Mouse (Mus musculus) forebrain, embryonic 13.5 days (tissue): Measurements from ENCODE around the gene Ndrg4. TPM values are rescaled to one million over a fixed set of nuclear protein-coding genes. Genes with fewer than 3 reads are reported as not detected.

Source experiments
- ATAC-seq: fragments of 200-750 bp; cut with Nextera tagmentation; 2 replicates; pipeline ENCODE4 v1.8.0; 2017
- H3K27ac ChIP-seq: fragments of 300-500 bp; sonication (generic); 2 replicates; pipeline ENCODE4 v1.5.1; 2015; ENCODE audit warnings: inconsistent platforms, mild to moderate bottlenecking, moderate library complexity
- H3K27me3 ChIP-seq: fragments of 300-500 bp; sonication (generic); 2 replicates; pipeline ENCODE4 v1.6.1; 2015; ENCODE audit warnings: mild to moderate bottlenecking, inconsistent platforms
- H3K36me3 ChIP-seq: fragments of 300-500 bp; sonication (generic); 2 replicates; pipeline ENCODE4 v1.6.1; 2015; ENCODE audit warnings: mild to moderate bottlenecking, inconsistent platforms; ENCODE audit not compliant: poor library complexity, severe bottlenecking
- H3K4me1 ChIP-seq: fragments of 300-500 bp; sonication (generic); 2 replicates; pipeline ENCODE4 v1.6.1; 2015; ENCODE audit warnings: inconsistent platforms
- H3K4me2 ChIP-seq: fragments of 300-500 bp; sonication (generic); 2 replicates; pipeline ENCODE4 v1.6.1; 2015; ENCODE audit warnings: inconsistent platforms, mild to moderate bottlenecking, moderate library complexity
- H3K4me3 ChIP-seq: fragments of 300-500 bp; sonication (generic); 2 replicates; pipeline ENCODE4 v1.5.1; 2015; ENCODE audit warnings: mild to moderate bottlenecking, inconsistent platforms
- H3K9ac ChIP-seq: fragments of 300-500 bp; sonication (generic); 2 replicates; pipeline ENCODE4 v1.6.1; 2015; ENCODE audit warnings: mild to moderate bottlenecking, inconsistent platforms
- H3K9me3 ChIP-seq: fragments of 300-500 bp; sonication (generic); replicated peaks from 2 replicates; pipeline ENCODE4 v1.6.1; 2016; ENCODE audit warnings: inconsistent platforms
- WGBS: fragments of 180-500 bp; shearing (Covaris S2); methylation state at CpG from one replicate; pipeline ENCODE4 v1.1.7; 2015; 5-methylcytosine and 5-hydroxymethylcytosine counted together
- polyA plus RNA-seq: library from polyadenylated mRNA; unstranded; fragments of >200 nt; fragmentation: Nextera tagmentation; extraction: Ambion mirVana; gene quantifications from 2 replicates; pipeline ENCODE4 v1.2.1, GENCODE M21; 2015

Ndrg4 gene
- polyA plus RNA-seq, 1 experiment from 2014 or later: 76.9 TPM

DNA sequence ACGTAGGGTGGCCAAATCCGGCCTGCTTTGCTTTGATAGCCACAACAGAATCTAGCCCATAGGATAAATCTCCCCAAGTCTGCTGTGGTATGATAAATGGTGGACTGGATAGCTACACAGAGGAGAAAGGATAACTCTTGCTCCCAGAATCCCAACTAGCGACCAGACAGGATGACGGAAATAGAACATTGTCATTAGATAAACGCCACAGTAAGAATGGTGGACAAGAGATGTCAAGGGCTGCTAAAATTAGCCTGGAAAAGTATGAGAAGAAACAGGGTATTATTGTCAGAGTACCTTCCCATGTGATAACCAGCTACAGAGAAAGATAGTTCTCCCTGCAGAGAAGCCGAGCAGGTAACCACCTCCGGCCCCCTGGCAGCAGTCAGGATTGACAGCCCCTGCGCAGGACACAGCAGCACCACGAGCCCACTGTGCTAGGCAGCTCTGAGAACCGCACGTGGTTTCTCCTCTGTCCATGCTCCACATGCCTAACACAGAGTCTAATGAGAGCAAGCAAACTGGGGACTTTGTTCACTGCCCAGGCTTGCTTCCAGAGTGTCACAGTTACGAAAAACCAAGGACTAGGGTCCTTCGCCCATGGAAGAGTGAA, 14.3 kb downstream of the Ndrg4 start:
- Histone ChIP-seq H3K27ac (no peak overlapping the region), H3K36me3 (no peaks in the 10 kb centered on the region), H3K4me1 (peaks cover 16% of the 10 kb centered on the region), H3K4me2 (no peak overlapping the region), H3K4me3 (no peak overlapping the region), H3K9ac (no peak overlapping the region), H3K27me3 (peaks cover 20% of the 10 kb centered on the region), H3K9me3 (no peaks in the 10 kb centered on the region)
- WGBS: 87% methylated on average over 13 of the region's 13 CpGs
- ATAC-seq: no peak

DNA sequence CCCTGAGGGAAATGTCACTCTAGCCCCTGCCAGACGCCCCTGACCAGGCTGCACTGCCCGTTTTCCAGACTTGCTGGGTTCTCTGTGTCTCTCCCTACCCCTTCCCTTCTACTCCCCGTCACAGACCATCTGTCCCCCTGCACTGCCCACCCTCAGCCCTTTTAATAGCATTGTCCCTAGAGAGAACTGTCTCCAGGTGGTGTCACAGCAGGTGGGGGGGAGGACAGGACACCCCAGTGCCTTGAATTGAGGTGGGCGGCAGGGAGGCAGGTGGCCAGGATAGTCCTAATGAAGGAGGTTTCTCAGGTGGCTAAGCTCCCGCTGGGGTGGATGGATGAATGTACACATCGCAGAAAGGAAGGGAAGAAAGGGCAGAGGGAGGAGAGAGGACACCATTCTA, 17.9 kb downstream of the Ndrg4 start:
- WGBS: 4% methylated on average over 6 of the region's 6 CpGs
- H3K36me3 ChIP-seq: no peaks in the 10 kb centered on the region
- H3K4me2 ChIP-seq: peak overlapping the region; percentile 7; the same call in 1 of the 2 replicates
- peaks cover 23% of the 10 kb centered on the region for H3K27me3 ChIP-seq
- H3K4me1 ChIP-seq: peaks cover 16% of the 10 kb centered on the region
- peak; percentile 22; the same call in 1 of the 2 replicates for ATAC-seq
- peak overlapping the region; percentile 14 for H3K9ac ChIP-seq
- H3K4me3 ChIP-seq: no peak overlapping the region
- H3K9me3 ChIP-seq: no peaks in the 10 kb centered on the region
- H3K27ac ChIP-seq: peak overlapping the region; percentile 57

DNA sequence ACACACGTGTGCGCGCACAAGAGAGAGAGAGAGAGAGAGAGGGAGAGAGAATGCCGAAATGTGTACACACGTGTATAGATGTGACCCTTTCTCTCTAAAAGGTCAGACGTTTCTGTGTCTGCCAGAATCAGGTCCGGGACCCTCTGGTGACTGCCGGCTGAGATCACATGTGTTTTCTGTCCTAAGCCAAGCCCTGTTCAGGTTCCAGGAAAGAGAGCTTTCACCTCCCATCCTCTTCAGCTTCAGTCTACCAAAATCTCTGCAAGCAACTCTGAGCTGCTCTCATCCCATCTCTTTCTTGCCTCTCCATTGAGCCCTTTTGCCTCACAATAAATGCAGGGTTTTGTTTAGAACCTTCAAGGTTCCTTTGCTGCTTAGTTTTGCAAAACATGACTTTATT, 19.9 kb downstream of the Ndrg4 start:
- Histone ChIP-seq H3K36me3 (no peaks in the 10 kb centered on the region), H3K4me3 (no peak overlapping the region), H3K4me1 (peaks cover 36% of the 10 kb centered on the region), H3K9me3 (no peaks in the 10 kb centered on the region), H3K27ac (no peak overlapping the region), H3K9ac (peak overlapping the region; percentile 6; the same call in 1 of the 2 replicates), H3K27me3 (peaks cover 22% of the 10 kb centered on the region), H3K4me2 (peak overlapping the region; percentile 33)
- no peak for ATAC-seq
- WGBS: 48% methylated on average over 6 of the region's 8 CpGs

DNA sequence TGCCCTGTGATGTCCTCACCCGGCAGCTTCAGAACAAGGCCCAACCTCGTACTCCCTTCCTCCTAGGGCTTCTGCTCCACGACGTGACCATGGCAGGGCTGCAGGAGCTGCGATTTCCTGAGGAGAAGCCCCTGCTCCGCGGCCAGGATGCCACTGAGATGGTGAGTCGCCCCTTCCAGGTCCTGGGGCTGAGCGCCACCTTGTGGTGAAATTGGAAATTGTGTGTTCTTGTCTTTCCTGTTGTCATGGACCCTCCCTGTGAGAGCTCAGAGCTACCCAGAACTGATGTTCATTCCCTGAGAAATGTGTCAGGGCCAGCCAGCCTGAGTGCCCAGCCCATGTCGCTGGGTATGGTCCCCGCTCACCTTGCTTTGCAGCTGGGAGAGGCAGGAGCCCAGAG, 20.3 kb downstream of the Ndrg4 start:
- under 1% methylated on average over 11 of the region's 11 CpGs for WGBS
- H3K36me3 ChIP-seq: no peaks in the 10 kb centered on the region
- peak overlapping the region; percentile 33 for H3K4me2 ChIP-seq
- H3K27me3 ChIP-seq: peaks cover 22% of the 10 kb centered on the region
- H3K27ac ChIP-seq: no peak overlapping the region
- H3K9ac ChIP-seq: peak overlapping the region; percentile 6; the same call in 1 of the 2 replicates
- peak; percentile 60 for ATAC-seq
- H3K9me3 ChIP-seq: no peaks in the 10 kb centered on the region
- peaks cover 41% of the 10 kb centered on the region for H3K4me1 ChIP-seq
- H3K4me3 ChIP-seq: no peak overlapping the region

DNA sequence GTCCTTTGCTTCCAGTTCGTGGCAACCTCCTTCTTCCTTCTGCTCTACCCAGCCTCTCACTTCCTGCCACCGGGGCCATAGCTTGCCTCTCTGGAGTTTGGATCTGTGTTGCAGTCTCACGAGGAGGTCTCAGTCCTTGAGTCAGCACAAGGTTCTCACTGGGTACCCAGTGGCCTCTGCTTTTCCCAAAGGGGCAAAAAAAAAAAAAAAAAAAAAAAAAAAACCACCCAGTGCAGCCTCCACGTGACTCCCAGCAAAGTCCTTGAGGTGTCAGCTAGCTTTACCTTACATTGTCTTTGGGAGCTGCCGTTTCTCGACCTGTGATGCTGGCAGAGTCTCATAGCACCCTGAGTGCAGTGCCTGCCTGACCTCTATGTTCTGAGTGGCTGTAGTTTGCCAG, 21.4 kb downstream of the Ndrg4 start:
- Histone ChIP-seq H3K27me3 (peaks cover 22% of the 10 kb centered on the region), H3K4me3 (no peak overlapping the region), H3K9me3 (no peaks in the 10 kb centered on the region), H3K36me3 (no peaks in the 10 kb centered on the region), H3K27ac (no peak overlapping the region), H3K9ac (no peak overlapping the region), H3K4me1 (peaks cover 47% of the 10 kb centered on the region), H3K4me2 (no peak overlapping the region)
- ATAC-seq: no peak
- WGBS: 45% methylated on average over 6 of the region's 6 CpGs

DNA sequence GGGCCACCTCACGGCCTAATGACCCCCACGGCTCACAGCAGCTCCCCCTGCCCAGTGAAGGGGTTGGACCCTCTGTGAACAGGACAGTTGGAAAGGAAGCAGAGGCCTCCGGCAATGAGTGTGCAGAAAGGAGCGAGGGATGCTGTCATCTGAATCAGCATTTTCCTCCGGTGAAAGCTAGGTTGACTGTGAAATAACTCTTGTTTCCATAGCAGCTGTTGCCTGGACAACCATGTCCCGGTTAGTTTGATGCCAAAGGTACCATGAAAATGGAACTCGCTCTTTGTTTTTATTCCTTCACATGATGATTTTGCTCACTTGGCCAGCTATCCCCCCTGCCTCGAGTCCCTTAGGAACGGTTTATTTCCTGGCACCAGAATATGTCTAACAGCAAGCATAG, 23.5 kb downstream of the Ndrg4 start:
- H3K4me1 ChIP-seq: peaks cover 55% of the 10 kb centered on the region
- peak overlapping the region; percentile 60 for H3K27ac ChIP-seq
- WGBS: 43% methylated on average over 9 of the region's 9 CpGs
- peaks cover 12% of the 10 kb centered on the region for H3K27me3 ChIP-seq
- no peaks in the 10 kb centered on the region for H3K36me3 ChIP-seq
- no peak for ATAC-seq
- H3K4me2 ChIP-seq: peak overlapping the region; percentile 25; the same call in 1 of the 2 replicates
- no peak overlapping the region for H3K9ac ChIP-seq
- no peak overlapping the region for H3K4me3 ChIP-seq
- no peaks in the 10 kb centered on the region for H3K9me3 ChIP-seq

DNA sequence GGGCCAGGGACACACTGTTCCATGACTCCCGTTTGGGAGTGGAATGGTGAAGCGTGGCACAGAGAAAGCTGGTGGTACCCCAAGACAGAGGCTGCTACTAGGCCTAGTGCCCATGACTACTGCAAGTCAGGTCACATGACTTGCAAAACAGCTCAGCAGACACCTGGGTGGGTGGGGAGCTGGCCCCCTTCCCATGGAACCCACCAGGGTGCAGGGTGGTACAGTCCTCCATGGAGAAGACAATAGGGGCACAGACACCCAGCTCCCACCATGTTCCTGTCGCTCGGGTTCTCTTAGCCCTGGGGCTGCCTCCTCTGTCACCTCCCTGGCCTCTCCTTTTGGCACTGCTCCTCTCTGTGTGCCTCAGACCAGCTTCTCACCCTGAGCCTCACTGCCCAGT, 25.0 kb downstream of the Ndrg4 start:
- no peak for ATAC-seq
- H3K9me3 ChIP-seq: no peaks in the 10 kb centered on the region
- H3K36me3 ChIP-seq: peaks cover 5% of the 10 kb centered on the region; the same call in 1 of the 2 replicates
- peaks cover 53% of the 10 kb centered on the region for H3K4me1 ChIP-seq
- H3K4me3 ChIP-seq: no peak overlapping the region
- WGBS: 85% methylated on average over 4 of the region's 4 CpGs
- H3K27ac ChIP-seq: no peak overlapping the region
- peaks cover 8% of the 10 kb centered on the region for H3K27me3 ChIP-seq
- no peak overlapping the region for H3K9ac ChIP-seq
- H3K4me2 ChIP-seq: peak overlapping the region; percentile 97; the same call in 1 of the 2 replicates

DNA sequence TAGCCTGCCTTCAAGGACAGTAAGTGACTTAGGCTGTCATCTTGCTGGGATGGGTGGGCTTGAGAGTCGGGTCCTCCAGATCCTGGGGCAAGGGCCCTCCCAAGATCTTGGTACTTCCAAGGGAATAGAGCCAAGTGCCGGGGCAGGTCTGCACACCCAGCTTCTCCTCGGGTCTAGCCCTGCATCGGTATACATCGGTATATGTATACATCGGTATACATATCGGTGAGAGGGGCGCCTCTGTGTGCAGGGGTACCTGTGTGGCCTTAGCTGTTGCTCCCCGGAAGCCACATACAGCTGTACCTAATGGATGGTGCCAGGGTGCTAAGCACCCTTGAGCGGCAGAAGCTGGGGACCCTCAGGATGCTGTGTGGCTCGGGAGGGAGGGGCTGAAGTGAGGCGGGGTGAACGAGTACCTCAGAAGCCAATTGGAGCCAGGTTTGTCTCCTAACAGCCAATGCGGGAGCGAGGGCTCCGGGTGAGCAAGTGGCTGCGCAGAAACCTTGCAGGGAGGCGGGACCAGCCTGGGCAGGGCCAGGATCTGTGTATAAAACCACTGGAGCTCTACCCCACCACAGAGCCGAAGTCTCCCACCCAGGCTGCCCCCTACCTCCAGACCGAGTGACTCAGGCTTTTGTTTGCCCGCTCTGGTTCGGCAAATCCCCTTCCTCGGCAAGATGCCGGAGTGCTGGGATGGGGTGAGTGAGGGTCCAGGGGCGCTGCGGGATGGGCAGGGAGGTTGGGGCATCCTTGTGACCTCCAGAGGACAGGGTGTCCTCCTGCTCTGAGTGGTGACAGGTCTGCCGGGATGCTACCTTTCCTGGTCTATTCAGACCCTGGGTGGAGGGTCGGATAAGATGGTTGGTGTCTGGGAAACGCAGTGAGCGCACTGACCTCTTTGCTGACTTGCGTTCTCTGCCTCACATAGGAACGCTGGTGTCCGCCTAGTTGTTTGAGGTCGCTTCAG, 26.0 kb downstream of the Ndrg4 start:
- peaks cover 51% of the 10 kb centered on the region for H3K4me1 ChIP-seq
- WGBS: 1% methylated on average over 34 of the region's 34 CpGs
- peak overlapping the region; percentile 84 for H3K9ac ChIP-seq
- peak overlapping the region; percentile 97 for H3K4me2 ChIP-seq
- peaks cover 11% of the 10 kb centered on the region; the same call in 1 of the 2 replicates for H3K36me3 ChIP-seq
- H3K27ac ChIP-seq: peak overlapping the region; percentile 67
- H3K4me3 ChIP-seq: peak overlapping the region; percentile 72
- ATAC-seq: peak; percentile 96
- H3K9me3 ChIP-seq: no peaks in the 10 kb centered on the region
- peaks cover 3% of the 10 kb centered on the region for H3K27me3 ChIP-seq

DNA sequence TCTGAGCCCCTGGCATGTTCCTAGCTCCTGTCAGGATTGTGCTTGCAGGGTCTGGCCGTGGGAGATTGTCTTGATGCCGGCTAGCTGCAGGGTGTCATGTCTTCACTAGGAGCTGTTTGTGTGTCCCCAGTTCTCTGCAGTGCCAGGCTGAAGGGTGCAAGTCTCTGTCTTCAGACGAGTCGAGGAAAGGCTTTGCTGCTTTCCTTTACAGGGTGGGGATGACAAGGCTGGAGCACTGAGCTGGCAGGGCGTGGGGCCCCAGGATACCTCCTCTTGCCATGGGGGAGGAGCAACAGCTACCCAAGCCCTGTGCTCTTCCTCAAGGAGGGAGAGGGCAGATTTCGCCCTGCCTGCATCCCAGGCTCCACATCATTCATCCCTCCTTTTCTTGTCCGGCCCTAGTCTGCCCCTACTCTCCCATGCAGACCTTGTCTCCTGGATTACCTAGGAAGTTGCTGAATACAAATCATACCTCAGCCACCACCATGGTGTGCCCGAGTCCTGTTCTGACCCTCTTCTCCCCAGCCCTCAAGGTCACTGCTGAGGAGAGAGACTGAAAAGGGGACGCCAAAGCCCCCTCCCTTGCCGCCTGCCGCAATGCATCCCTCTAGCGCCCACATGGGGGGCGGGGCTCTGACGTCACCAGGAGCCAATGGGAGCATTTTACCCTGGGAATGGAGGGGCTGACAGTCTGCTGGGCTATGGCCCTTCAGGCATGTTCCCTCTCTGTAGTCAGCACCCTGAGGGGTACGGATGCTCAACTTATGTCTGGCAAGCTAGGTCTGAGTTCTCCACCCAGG, 26.9 kb downstream of the Ndrg4 start:
- H3K27me3 ChIP-seq: no peaks in the 10 kb centered on the region
- H3K4me3 ChIP-seq: peak overlapping the region; percentile 72
- H3K9me3 ChIP-seq: no peaks in the 10 kb centered on the region
- H3K4me2 ChIP-seq: peak overlapping the region; percentile 97
- peaks cover 51% of the 10 kb centered on the region for H3K4me1 ChIP-seq
- H3K27ac ChIP-seq: peak overlapping the region; percentile 67
- ATAC-seq: peak; percentile 54
- H3K9ac ChIP-seq: peak overlapping the region; percentile 84
- H3K36me3 ChIP-seq: peaks cover 14% of the 10 kb centered on the region
- 1% methylated on average over 15 of the region's 15 CpGs for WGBS

DNA sequence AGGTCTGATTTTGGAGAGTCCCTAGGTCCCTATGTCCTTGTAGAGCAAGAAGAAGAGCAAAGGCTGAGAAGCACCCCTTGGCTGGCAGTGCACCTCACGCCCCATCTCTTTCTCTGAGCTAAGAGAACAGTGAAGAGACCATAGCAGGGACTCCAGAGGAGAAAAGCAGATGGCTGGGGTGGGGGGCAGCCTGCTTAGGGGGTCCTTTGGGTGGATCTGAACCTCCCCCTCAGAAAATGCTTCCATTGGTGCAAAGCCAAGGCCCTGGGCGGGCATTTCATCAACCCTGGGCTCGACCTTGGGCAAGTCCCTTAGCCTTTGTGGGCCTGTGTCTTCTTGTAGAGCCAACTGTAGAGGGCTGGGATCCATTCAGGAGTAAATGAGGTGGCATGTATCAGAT, 27.8 kb downstream of the Ndrg4 start:
- Histone ChIP-seq H3K4me3 (peak overlapping the region; percentile 72), H3K4me1 (peaks cover 51% of the 10 kb centered on the region), H3K9ac (no peak overlapping the region; the same call in 1 of the 2 replicates), H3K27ac (no peak overlapping the region), H3K36me3 (peaks cover 22% of the 10 kb centered on the region), H3K4me2 (peak overlapping the region; percentile 97), H3K27me3 (no peaks in the 10 kb centered on the region), H3K9me3 (no peaks in the 10 kb centered on the region)
- ATAC-seq: no peak
- WGBS: 90% methylated on average over 3 of the region's 3 CpGs

DNA sequence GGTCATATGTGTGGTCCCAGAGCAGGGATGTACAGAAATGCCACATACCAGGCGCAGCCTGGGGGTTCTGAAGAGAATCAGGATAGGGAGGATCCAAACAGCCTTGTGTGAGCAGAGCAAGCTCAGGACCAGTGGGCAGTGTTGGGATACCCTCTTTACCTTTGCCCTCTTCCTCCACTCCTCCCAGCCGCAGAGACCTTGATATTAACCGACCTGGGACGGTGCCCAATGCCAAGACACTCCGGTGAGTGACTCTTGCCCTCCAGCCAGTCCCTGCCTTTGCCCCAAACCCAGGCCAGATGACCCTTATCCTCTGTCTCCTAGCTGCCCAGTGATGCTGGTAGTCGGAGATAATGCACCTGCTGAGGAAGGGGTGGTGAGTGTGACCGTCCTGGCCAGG, 32.8 kb downstream of the Ndrg4 start:
- Histone ChIP-seq H3K27me3 (no peaks in the 10 kb centered on the region), H3K4me2 (no peak overlapping the region), H3K36me3 (peaks cover 50% of the 10 kb centered on the region), H3K27ac (no peak overlapping the region), H3K9ac (no peak overlapping the region), H3K9me3 (no peaks in the 10 kb centered on the region), H3K4me1 (peaks cover 7% of the 10 kb centered on the region), H3K4me3 (no peak overlapping the region)
- WGBS: 84% methylated on average over 7 of the region's 7 CpGs
- ATAC-seq: no peak
